Mouse (Mus musculus) Patski (cell line): ENCODE data around the gene Ergic1. TPM values are rescaled to one million over a fixed set of nuclear protein-coding genes. Genes with fewer than 3 reads are reported as not detected.

Experiments used
- ATAC-seq: fragments of 100-300 bp; one replicate; pipeline ENCODE4 v1.8.0; 2021
- CTCF ChIA-PET: fragments of 350-600 bp; sonication (Branson Sonifier 250); formaldehyde crosslinking; loops from one replicate; lab custom pipeline; 2022; ENCODE audit warnings: inconsistent platforms; lab: Charles Lee
- POLR2A ChIA-PET: fragments of 350-600 bp; sonication (Branson Sonifier 250); formaldehyde crosslinking; loops from one replicate; lab custom pipeline; 2022; ENCODE audit warnings: antibody characterized with exemption, inconsistent platforms; lab: Charles Lee
- DNase-seq: peaks from one replicate; pipeline ENCODE4 v3.0.0-alpha.2; 2011; ENCODE audit warnings: low read depth, low spot score
- H3K27me3 ChIP-seq: fragments of 371-371 bp; one replicate; pipeline ENCODE4 v1.5.1; 2021
- CTCF ChIP-seq: fragments of 100-300 bp; IDR thresholded peaks from one replicate; pipeline ENCODE4 v1.5.1; 2021
- in situ Hi-C: fragments of 300-500 bp; cut with MboI; formaldehyde crosslinking; loops from 3 replicates; pipeline ENCODE4 v1.11.1; 2018; ENCODE audit warnings: low pct_unique_long_range_greater_than_20kb, mixed read lengths
- polyA plus RNA-seq: library from polyadenylated mRNA; unstranded; gene quantifications from one replicate; pipeline ENCODE4 v1.2.3, GENCODE M21; 2021

Ergic1 gene
- 287 TPM for polyA plus RNA-seq

DNA sequence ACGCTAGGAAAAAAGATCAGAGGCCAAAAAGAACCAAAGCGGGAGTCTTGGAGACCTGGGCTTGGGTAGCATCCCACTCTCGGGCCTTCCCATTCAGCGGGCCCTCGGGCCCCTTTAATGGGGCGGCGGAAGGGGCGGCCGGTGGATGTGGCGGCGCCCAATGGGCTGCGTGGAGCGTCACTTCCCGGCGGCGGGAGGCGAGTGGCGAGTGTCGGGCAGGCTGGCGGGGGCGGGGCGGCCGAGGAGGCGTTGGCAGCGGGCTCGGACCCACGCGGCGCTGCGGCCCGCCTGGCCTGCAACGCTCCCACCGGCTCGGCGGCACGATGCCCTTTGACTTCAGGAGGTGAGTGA, at the start of gene Ergic1:
Gene Ergic1, plus strand, starts transcription at position 200 of the 351 bp plus-strand sequence.
- in situ Hi-C loops: loop anchor here (5.0 kb wide), 1 partner anchor 54 kb away; no protein-coding TSS in a partner anchor
- ATAC-seq: peak; percentile 81
- CTCF ChIA-PET: no interaction called here
- H3K27me3 ChIP-seq: no peaks in the 10 kb centered on the region
- DNase-seq: no peak
- POLR2A ChIA-PET: interaction anchor here (0.7 to 2.9 kb wide), 5 partner anchors 12 to 53 kb away, joined by 3 to 10 read pairs (median 4); no protein-coding TSS in a partner anchor
- no peak for TF ChIP-seq CTCF

DNA sequence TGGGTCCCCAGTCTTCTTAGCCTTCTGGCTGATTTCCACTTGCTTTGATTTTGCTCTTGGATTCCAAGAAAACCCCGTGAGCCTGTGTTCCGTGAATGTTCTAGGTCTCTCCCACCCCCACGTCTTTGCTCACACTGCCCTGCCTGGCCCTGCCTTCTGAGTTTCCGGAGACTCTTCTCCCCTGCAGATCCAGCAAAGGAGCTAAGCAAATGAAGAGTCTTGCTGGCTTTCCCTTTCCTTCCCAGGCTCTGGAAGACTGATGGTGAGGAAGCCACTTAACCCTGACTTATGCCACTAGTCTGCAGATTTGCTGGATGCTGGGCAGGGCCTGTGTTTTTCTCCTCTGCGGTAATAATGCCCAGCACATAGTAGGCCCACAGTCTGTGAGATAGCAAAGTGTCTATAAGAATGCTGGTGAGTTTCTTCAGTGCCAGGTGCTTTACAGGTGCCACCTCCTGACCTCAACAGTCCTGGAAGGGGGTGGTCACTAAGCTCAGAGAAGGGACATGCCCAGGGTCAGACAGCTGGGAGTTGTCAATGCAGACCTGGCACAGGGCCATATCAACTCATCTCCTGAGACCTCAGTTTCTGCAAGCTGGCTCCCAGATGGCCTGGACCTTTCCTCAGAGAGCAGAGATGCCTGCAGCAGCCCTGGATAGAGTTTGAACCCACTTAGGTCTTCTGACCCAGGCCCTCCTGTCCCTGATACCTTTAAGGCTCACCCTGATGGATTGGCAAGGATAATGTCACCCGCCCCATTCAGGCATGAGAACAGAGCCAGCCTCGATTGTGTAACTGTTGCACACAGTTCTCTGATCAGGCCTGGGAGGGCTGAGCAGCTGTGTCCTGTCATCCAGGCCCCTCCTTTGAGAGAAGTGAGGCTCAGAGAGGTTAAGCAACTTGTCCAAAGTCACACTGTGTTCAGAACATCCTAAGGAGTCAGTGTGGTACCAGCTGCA, 49.2 kb upstream of the Ergic1 start:
- in situ Hi-C loops: no loop called here

DNA sequence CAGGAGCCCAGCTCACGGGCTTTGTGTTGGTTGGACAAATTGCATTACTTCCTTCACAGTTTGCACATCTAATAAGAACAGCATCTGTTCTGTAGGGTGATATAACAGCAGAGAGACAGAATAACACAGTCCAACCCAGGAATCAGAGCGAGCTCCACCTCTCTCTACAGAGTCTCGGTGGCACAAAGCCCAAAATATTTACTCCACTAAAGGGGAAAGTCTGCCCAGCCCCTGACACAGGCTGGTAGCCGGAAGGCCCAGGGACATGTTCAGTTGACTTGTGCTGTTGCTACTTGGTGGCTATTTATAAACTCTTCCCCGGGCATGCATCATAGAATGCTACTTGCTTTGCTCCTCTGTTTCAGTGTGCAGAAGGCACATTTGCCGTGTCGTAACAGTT, 48.3 kb upstream of the Ergic1 start:
- in situ Hi-C loops: no loop called here
- ChIA-PET CTCF (interaction anchor here (1.0 kb wide), 1 partner anchor 102 kb away, joined by 4 read pairs; no protein-coding TSS in a partner anchor), POLR2A (no interaction called here)
- ATAC-seq (no peak), DNase-seq (no peak)
- H3K27me3 ChIP-seq: no peaks in the 10 kb centered on the region
- no peak for TF ChIP-seq CTCF

More for the DNA sequence above, 49.2 kb upstream of the Ergic1 start:
- POLR2A ChIA-PET: no interaction called here
- no peak for DNase-seq
- no peak for ATAC-seq
- CTCF ChIA-PET: interaction anchor here (0.9 to 1.2 kb wide), 3 partner anchors 17 to 139 kb away, joined by 3 to 4 read pairs (median 4); no protein-coding TSS in a partner anchor
- no peak for TF ChIP-seq CTCF
- H3K27me3 ChIP-seq: no peaks in the 10 kb centered on the region

DNA sequence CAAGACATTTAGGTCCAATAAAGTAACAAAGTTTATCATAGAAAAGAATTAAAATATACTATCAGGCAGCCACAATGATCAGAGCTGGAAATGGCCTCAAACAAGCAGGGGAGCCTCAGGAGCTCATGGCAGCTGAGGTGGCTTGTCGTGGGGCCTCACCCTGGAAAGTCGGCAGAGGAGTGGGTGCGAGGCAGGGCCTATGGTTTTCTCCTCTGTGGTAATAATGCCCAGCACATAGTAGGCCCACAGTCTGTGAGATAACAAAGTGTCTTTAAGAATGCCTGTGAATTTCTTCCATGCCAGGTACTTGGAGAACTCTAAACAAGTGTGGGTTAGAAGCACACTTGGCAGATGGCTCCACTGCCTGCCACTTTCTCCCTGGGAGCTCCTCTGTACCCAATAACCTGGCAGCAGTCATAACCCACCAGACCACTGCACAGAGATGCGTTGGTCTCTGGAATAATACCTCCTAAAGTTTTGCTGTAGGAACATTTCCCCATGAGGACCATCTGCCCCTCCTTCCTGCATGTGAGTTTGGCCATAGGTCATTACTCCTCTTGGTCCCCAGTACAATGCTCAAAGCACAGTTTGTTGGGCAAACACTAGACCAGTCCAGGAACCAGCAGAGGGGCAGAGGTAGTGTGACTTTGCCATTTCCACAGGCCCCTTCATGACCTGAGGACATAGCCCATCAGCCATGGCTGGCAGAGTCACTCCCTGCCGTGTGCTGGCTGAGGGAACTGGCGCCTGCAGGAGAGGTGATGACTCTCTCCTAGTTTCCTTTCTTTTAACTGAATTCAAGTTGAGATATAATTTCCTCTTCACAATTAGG, 47.6 kb upstream of the Ergic1 start:
- CTCF ChIA-PET: no interaction called here
- in situ Hi-C loops: no loop called here
- DNase-seq (no peak), ATAC-seq (peak; percentile 10)
- TF ChIP-seq CTCF: no peak
- POLR2A ChIA-PET: interaction anchor here (0.8 kb wide), 1 partner anchor 9 kb away, joined by 3 read pairs; no protein-coding TSS in a partner anchor
- no peaks in the 10 kb centered on the region for H3K27me3 ChIP-seq

DNA sequence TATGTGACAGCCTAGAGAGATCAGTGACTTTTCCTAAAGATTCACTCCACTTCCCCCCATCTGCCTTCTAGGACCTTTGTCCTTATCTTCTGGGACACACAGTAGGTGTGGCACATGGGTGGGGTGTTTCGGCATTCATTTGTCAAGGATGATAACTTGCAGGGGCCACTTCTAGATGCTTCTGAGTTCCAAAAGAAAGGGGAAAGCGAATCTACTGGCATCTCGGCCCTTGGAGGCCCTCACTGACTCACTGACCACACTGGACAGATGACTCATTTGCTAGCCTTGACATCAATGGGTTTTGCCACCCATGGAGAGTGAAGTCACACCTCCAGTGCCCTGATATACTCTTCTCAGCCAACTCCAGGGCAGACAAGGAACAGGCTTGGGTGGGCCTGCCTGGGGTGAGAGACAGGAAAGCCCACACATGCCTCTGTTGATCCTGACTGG, 46.7 kb upstream of the Ergic1 start:
- no peak for DNase-seq
- ChIA-PET CTCF (no interaction called here), POLR2A (interaction anchor here (0.8 kb wide), 1 partner anchor 10 kb away, joined by 3 read pairs; no protein-coding TSS in a partner anchor)
- TF ChIP-seq CTCF: no peak
- peak; percentile 73 for ATAC-seq
- in situ Hi-C loops: no loop called here
- no peaks in the 10 kb centered on the region for H3K27me3 ChIP-seq

DNA sequence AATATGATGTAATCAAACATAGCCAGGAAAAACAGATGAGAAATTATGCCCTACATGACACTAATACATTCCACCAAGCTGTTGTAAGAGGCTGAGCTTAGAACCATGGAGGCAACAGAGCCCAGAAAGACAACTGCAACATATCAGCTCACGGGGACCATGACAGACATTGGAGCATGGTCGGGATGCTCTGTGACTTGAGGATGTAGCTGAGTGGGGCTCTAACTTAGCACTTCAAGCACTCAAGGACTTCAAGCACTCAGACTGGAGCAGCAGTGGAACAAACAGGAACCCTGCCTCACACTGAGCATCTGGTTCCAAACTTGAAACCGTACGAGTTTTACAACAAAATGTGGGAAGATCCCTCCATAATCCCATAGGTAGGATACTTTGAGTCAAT, 45.6 kb upstream of the Ergic1 start:
- no peak for TF ChIP-seq CTCF
- no peaks in the 10 kb centered on the region for H3K27me3 ChIP-seq
- no peak for DNase-seq
- no peak for ATAC-seq
- ChIA-PET POLR2A (interaction anchor here (0.6 kb wide), 1 partner anchor 104 kb away, joined by 3 read pairs; no protein-coding TSS in a partner anchor), CTCF (interaction anchor here (1.0 kb wide), 1 partner anchor 18 kb away, joined by 3 read pairs; no protein-coding TSS in a partner anchor)
- in situ Hi-C loops: no loop called here

DNA sequence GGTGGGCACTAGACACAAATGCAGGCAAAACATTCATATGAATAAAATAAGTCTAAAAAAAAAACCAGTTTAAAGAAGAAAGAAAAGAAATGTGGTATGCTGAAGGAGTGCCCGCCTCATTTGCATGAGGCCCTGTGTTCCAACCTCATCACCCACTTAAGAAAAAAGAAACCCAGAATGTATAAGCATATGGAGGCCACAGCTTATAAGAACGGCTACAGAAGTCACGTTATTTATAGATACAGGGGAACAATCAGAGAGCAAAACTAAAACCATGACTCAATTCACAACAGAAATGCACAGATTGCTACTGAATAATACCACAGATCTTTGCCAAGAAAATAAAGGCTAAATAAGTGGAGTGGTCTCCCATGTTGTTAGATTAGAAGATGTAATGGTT, 43.0 kb upstream of the Ergic1 start:
- POLR2A ChIA-PET: no interaction called here

DNA sequence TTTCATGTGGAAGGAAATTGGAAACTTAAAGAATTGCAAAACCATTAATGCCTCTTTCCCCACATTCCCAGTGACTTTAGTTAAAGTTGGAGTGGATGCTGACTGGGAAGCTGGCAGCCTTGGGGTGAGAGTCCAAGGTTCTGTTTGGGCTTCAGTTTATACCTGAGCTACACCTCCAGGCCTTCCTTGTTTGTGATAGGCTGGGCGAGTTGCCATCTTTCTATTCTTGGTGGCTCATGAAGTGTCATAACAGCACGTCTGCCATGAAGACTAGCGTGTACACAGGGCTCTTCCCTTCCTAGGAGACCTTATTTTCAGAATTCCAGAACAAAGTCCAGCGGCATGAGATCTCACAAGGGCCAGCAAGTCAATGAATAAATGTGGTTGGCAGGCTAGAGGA, 38.6 kb upstream of the Ergic1 start:
- TF ChIP-seq CTCF: no peak
- POLR2A ChIA-PET: no interaction called here
- H3K27me3 ChIP-seq: no peaks in the 10 kb centered on the region
- ATAC-seq: no peak
- CTCF ChIA-PET: no interaction called here
- DNase-seq: no peak
- in situ Hi-C loops: no loop called here

More for the DNA sequence above, 43.0 kb upstream of the Ergic1 start:
- no peak for ATAC-seq
- in situ Hi-C loops: no loop called here
- CTCF ChIA-PET: no interaction called here
- TF ChIP-seq CTCF: no peak
- no peaks in the 10 kb centered on the region for H3K27me3 ChIP-seq
- DNase-seq: no peak

DNA sequence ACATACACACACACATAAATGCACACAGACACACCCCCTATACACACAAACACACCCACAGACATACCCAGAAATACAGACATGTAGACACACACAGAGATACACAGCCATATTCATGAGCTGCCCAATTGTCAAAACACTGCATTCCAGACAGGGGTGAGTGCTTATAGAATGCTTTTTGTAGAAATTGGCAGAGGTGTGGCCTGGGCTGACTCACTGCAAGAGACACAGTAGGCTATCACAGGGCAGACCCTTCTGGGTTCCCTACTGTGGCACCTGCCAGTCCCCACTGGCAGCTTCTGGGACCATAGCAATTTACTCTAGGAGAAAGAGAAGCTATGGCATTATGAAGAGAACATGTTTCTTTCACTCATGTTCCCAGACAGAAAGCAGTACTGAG, 37.0 kb upstream of the Ergic1 start:
- ChIA-PET POLR2A (no interaction called here), CTCF (no interaction called here)
- no peaks in the 10 kb centered on the region for H3K27me3 ChIP-seq
- in situ Hi-C loops: no loop called here
- ATAC-seq: no peak
- no peak for TF ChIP-seq CTCF
- DNase-seq: no peak

DNA sequence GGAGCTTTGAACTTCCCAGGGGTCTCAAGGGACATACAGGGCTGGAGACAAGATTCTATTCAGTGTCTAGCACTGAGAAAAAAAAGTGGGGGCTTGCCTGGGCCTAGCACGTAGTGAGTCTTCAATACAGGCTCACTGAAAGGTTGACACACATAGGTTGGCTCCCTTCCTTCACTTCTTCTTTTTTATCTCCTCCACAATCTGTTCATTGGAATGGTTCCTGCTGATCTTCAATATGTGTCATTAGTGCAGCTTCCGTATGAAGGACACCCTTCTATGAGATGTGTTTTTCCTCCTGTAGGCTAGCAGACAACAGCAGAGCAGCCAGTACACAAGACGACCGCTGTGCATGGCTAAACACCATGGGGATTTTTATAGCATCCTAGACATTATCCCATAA, 36.5 kb upstream of the Ergic1 start:
- no peak for ATAC-seq
- ChIA-PET POLR2A (no interaction called here), CTCF (no interaction called here)
- no peaks in the 10 kb centered on the region for H3K27me3 ChIP-seq
- in situ Hi-C loops: no loop called here
- no peak for TF ChIP-seq CTCF
- no peak for DNase-seq
